Mouse (Mus musculus) left cerebral cortex, adult 2 months (tissue): ENCODE results near the gene Traf3ip3. TPM values are rescaled to one million over a fixed set of nuclear protein-coding genes. Genes with fewer than 3 reads are reported as not detected.

Experiments
- DNase-seq, 2 experiments: peaks; one replicate each; pipeline ENCODE4 v3.0.0; 2021 to 2022; ENCODE audit warnings: low spot score in 2 of 2, mixed read lengths in 1 of 2; ENCODE audit errors: extremely low spot score in 1 of 2
- H3K27ac ChIP-seq: fragments of 200-600 bp; 2 replicates; pipeline ENCODE4 v1.8.1; 2022
- H3K4me3 ChIP-seq: fragments of 200-600 bp; 2 replicates; pipeline ENCODE4 v1.8.1; 2022
- CTCF ChIP-seq: fragments of 200-600 bp; IDR thresholded peaks from 2 replicates; pipeline ENCODE4 v1.8.1; 2022; ENCODE audit warnings: antibody characterized with exemption, mild to moderate bottlenecking, moderate library complexity
- intact Hi-C: fragments of 180-260 bp; cut with DNase I; formaldehyde crosslinking; loops from one replicate; pipeline ENCODE4 v1.15.1; 2025
- total RNA-seq, 2 experiments: library from RNA; stranded (reverse); gene quantifications; 2 replicates each; pipeline ENCODE4 v1.2.3; 2021

Gene Traf3ip3
- total RNA-seq, 2 experiments from 2014 or later, result 1.2 to 1.8 TPM

DNA sequence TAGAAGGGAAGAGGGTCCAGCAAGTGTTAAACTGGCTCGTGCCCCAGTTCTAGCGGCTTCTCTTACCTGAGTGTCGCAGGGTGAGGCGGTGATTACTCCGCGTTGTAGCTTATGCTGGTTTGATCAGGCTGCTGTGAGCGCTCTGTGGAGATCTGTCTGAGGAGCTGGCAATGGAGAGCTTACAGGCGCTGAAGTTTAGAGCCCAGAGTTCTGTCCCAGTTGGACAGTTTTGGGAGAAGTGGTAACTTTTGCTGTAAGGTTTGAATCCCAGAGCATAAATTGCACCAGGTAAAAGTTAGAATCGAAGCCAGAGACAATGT, 27.7 kb downstream of the Traf3ip3 start:
- TF ChIP-seq CTCF, result no peak
- peak overlapping the region; percentile 90 for H3K4me3 ChIP-seq
- intact Hi-C loops, result loop anchor here (1.0 kb wide), 1 partner anchor 43 kb away; the partner anchor contains the start of gene Diexf
- H3K27ac ChIP-seq, result peak overlapping the region; percentile 92
- no peak for DNase-seq

DNA sequence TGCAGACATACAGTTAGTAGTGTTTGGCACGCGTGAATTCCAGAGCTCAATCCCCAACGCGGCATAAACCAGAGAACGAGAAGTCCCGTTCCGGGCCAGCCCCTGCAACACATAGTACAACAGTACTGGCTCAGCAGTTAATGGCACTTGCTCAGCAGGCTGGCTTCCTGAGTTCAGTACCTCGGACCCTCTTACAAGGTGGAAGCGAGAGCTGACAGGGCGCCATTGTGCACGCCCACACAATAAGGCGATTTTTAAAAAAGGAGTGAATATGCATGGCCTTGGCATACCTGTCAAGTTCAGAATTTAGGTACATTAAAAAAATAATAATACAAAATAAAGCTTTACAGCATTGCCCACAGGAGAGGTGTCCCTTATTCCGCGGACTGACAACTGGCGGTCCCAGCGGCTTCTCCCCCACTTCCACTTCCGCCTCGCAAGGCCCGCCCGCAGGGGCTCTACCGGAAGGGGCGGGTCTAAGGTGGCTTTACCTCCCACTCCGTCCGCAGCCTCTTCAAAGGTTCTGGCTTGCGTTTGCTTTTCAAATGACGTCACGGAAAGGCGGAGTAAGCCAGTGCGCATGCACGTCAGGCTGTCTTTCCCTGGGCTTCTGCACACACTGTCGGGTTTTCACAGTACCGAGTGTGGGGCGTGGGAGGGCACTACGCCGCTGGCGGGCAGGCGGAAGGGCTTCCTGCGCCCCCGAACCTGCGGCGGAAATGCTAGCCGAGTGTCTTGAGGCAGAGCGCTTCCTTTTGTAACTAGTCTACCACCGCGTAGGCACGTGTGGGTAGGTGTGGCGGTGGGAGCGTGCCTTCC, 28.3 kb downstream of the Traf3ip3 start:
- peak overlapping the region; percentile 92 for H3K27ac ChIP-seq
- H3K4me3 ChIP-seq, result peak overlapping the region; percentile 90
- intact Hi-C loops, result loop anchor here (1.0 kb wide), 1 partner anchor 43 kb away; the partner anchor contains the start of gene Diexf
- DNase-seq, result peak; percentile 92 to 94
- no peak; the same call in 1 of the 2 replicates for TF ChIP-seq CTCF

DNA sequence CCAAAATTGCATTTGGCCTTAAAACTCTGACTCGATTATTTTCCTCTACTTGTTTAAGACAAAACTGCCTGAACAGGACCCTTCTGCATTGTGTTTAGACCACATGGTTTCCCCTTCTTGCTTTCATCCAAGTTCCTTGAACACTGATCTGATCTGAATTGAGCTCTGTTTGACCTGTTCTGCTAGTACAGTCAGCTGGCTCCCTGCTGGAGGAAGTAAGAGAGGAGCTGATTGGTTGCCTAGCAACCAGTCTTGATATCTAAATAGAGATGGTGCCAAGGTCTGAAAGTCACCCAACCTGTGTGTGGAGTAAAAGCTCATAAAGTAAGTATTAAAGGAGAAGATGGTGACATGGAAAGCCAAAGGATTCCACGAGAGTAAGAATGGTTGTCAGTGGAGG, 31.6 kb downstream of the Traf3ip3 start:
- no peak for DNase-seq
- H3K4me3 ChIP-seq, result no peak overlapping the region
- intact Hi-C loops, result no loop called here
- no peak overlapping the region for H3K27ac ChIP-seq
- TF ChIP-seq CTCF, result no peak

DNA sequence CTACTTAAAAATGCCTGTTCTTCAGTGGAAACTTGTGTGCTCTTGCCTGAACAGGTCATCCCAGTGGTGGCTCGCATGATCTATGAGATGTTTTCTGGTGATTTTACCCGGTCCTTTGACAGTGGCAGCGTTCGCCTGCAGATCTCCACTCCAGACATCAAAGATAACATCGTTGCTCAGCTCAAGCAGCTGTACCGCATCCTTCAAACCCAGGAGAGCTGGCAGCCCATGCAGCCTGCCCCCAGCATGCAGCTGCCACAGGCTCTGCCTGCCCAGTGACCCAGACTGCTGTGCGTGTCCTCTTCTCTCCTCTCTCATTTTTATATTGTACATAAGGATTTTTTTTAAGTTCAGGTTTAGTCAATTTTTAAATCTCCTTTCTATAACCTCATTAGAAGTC, 32.3 kb downstream of the Traf3ip3 start:
- no peak for TF ChIP-seq CTCF
- no peak overlapping the region for H3K27ac ChIP-seq
- no peak for DNase-seq
- intact Hi-C loops, result no loop called here
- H3K4me3 ChIP-seq, result no peak overlapping the region

DNA sequence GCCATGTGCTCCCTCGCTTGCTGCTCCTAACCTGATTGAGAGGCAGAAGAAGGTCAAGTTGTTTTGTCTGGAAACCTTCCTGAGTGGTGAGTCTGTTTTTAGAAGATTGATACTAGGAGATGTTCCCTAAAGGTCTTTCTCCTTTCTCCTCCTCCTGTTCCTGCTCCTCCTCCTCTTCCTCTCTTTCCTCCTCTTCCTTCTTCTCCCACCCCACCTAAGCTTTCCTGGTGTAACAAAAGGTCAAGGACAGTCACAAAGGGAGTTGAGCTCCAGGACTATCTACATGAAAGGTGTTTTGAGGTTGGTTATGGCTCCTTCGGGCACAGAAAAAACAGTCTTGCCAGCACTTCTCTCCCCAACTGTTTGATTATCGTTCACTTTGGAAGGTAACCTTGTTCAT, 33.8 kb downstream of the Traf3ip3 start, which contains the start of gene A130010J15Rik:
Gene A130010J15Rik, plus strand, starts transcription at position 301 of the 400 bp plus-strand sequence.
- Histone ChIP-seq H3K4me3 (no peak within 1 kb of the TSS), H3K27ac (no peak within 1 kb of the TSS)
- TF ChIP-seq CTCF, result no peak
- intact Hi-C loops, result no loop called here
- DNase-seq, result no peak

DNA sequence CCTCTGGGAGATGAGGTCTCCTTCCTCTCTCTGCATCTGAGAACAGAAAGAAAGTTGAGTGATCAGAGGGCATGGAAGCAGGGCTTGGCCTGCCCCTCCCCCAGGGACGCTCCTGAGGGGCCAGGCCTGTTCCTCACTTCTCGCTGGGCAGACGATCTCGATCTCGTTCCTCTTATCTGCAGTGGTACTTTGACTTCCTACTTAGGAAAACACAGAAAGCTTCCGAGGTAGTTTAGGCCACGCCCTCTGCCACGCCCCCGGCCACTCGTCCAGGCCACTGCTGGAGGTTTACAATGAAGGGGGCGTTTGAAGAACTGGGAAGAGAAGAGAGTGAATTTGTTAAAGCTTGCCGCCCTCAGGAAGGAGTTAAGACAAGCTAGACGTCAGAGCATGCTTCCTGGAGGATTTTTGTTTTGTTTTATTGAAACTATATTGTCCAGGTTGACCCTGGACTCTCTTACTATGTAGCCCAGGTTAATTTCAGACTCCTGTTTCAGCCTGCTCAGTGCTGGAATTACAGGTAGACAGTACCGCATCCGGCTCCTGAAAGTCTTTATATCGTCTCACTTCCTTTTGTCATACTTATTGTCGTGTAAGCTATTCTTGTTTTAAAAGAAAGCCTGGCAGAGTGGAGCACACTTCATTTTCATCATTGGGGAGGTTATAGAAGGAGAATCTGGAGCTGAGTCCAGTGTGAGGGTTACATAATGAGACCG, 41.0 kb downstream of the Traf3ip3 start:
- Histone ChIP-seq H3K27ac (no peak overlapping the region), H3K4me3 (no peak overlapping the region)
- TF ChIP-seq CTCF, result no peak
- intact Hi-C loops, result no loop called here
- DNase-seq, result no peak

DNA sequence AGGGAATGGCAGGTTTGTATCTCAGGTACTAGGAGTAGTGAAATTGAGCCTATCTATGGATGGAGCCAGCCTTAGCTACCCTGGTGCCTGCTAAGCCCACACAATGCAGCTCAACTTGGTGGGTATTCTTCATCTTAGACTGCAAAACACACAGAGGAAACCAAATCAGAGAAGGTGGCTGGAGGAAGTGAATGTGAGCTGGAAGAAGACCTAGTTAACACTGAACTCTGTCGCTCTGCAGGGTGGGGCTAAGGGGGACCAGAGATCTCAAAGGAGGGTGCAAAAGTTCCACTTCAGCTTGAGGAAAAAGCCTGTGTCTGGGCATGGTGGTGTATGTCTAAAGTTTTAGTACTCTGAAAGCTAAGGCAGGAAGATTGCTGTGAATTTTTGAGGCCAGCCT, 41.9 kb downstream of the Traf3ip3 start:
- intact Hi-C loops, result no loop called here
- Histone ChIP-seq H3K27ac (no peak overlapping the region), H3K4me3 (no peak overlapping the region)
- no peak for DNase-seq
- TF ChIP-seq CTCF, result no peak

DNA sequence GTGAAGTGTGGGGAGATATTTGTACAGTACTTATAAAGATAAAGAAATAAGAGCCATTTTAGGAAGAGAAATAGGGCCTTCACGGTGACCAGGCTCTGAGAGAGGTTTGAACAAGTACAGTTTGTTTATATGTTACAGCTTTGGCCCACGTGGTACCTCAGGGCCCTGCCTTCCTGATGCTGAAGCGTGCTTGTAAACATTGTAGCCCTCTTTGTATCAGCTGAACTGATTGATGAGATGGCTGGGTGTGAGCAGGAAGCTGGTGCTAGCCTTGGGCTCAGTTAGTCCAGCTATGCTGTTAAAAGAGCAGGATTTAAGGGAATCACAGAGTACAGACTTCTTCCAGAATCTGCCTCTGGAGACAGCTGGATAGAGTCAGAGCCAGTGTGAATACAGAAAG, 42.3 kb downstream of the Traf3ip3 start:
- no peak overlapping the region for H3K27ac ChIP-seq
- no peak for DNase-seq
- intact Hi-C loops, result no loop called here
- H3K4me3 ChIP-seq, result no peak overlapping the region
- no peak for TF ChIP-seq CTCF

DNA sequence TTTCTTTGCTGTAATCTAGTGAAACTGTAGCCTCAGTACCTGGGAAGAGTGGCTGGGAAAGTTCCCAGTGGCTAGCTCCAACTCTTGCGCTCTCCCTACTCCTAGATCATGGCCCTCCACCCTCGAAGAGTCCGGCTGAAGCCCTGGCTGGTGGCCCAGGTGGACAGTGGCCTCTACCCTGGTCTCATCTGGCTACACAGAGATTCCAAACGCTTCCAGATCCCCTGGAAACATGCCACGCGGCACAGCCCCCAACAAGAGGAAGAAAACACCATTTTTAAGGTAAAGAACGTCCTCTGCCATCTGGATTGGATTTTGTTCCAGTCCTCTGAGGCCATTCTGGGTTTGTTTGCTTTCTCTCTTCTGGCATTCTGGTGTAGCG, 44.4 kb downstream of the Traf3ip3 start:
- intact Hi-C loops, result no loop called here
- TF ChIP-seq CTCF, result no peak
- Histone ChIP-seq H3K4me3 (no peak overlapping the region), H3K27ac (no peak overlapping the region)
- no peak for DNase-seq

DNA sequence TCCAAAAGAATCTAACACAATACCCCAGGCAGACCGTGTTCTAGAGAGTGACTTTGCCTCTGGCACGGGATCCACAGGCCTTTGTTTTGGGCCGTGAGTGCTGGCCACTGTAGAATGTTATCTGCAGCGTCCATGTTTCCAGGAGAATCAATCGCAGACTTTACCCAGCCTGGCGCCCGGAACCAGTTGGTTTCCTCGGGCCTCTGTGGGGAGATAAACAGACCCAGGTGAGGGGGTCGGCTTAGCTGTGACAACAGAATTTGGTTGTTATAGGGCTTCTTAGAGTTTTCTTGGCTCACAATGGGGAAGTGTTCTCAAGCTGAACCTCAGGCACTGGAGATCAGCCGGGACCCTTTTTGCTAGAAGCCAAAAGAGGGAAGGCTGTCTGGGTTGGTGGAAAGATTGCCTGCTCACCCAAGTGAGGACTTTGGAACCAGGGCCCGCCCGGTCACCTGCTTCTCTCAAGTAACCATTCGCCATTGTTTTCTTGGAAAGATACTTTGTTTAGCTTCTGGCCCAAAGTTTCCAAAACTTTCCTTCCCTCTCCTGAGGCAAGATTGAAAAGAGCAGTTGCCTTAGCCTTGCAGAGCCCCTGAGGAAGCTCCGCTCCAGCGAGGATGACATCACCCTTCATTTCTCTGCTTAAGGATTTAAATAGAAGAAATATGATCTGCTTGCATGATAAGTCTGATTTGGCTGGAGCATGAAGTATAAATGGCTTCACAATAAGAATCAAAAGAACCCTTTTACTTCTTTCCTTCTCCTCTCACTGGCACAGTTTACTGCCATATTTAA, 45.0 kb downstream of the Traf3ip3 start:
- intact Hi-C loops, result no loop called here
- H3K4me3 ChIP-seq, result no peak overlapping the region
- no peak for TF ChIP-seq CTCF

DNA sequence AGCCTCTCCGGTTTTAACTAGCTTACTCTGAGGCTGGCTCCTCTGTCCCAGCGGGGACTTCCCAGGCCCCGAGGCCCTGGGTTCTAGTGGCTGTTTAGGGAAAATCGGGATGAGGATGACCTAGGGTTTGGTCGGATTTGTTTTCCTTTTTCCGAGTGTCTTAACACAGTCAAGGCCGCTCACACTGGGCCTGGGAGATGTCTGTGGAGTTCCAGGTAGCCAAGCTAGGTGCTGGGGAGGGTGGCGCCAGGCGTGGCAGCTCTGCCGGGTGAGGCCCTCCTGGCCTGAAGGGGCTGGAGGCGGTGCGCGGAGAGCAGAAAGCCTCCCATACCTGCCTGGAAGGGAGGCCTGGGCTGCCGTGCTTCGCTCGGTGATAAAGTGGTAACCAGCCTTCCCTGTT, 47.9 kb downstream of the Traf3ip3 start:
- no peak for TF ChIP-seq CTCF
- no peak for DNase-seq
- intact Hi-C loops, result no loop called here
- Histone ChIP-seq H3K4me3 (no peak overlapping the region), H3K27ac (no peak overlapping the region)

More for the DNA sequence above, 45.0 kb downstream of the Traf3ip3 start:
- H3K27ac ChIP-seq, result no peak overlapping the region
- no peak for DNase-seq

DNA sequence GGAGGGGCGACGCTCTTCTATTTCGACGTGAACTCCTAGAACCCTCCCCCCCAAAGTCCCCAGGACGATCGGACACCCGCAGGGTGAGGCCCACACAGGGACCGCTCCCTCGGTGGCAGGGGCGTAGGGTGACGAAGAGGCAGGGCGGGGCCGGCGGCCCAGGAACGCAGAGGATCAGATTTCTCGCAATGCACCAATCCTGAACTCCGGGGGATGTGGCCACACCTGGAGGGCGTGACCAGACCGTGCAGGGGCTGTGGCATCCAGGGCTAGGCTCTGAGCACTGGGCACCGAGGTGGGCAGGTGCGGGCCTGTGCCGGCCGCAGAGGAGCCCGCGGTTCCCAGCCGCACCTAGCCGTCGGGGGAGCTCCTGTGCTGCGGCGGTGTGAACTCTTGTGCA, 48.6 kb downstream of the Traf3ip3 start, which contains the start of gene Irf6:
Gene Irf6, plus strand, starts transcription at position 240 of the 400 bp plus-strand sequence.
- H3K27ac ChIP-seq, result no peak within 1 kb of the TSS
- intact Hi-C loops, result no loop called here
- no peak within 1 kb of the TSS for H3K4me3 ChIP-seq
- TF ChIP-seq CTCF, result no peak
- DNase-seq, result no peak
